Mouse (Mus musculus) adrenal gland, postnatal 25 days (tissue): ENCODE measurements around the gene Zmym2. TPM values are rescaled to one million over a fixed set of nuclear protein-coding genes. Genes with fewer than 3 reads are reported as not detected.
"Not testable (repeated sequence)": the region's sequence is repeated elsewhere in the genome, so short reads cannot be mapped to it uniquely, and the experiment has no call there.

ENCODE experiments used
- DNase-seq: peaks from one replicate; pipeline ENCODE4 v3.0.0; 2021; ENCODE audit warnings: mixed read lengths
- long read RNA-seq: library from polyadenylated mRNA; stranded (forward); transcript quantifications from one replicate; pipeline ENCODE4 v2.0.0, GENCODE M21; 2021
- total RNA-seq: library from RNA; stranded (reverse); gene quantifications from 2 replicates; pipeline ENCODE4 v1.2.3, GENCODE M21; 2021

Gene Zmym2
- 59.4 and 65.4 TPM in 2 replicates for total RNA-seq
- long read RNA-seq, full-length matches to known transcripts, result 1 of 16 reads
- long read RNA-seq, partial matches to known transcripts, result 9 of 16 reads
- long read RNA-seq, other reads (novel, unspliced or antisense), result 6 of 16 reads

- DNase-seq, result peak; percentile 67
Measured at GRCm38 (mm10) chr14:56886594-56887513, at the start of gene Zmym2. Gene Zmym2 (plus strand): TSS chr14:56886653.

GRCm38 (mm10) chr14:56844033-56844432 is 42.4 kb upstream of the Zmym2 start:
- no peak for DNase-seq

- no peak for DNase-seq
Measured at GRCm38 (mm10) chr14:56844507-56844906, 41.9 kb upstream of the Zmym2 start.

GRCm38 (mm10) chr14:56848322-56848721 is 38.1 kb upstream of the Zmym2 start:
- no peak for DNase-seq

- no peak for DNase-seq
Measured at GRCm38 (mm10) chr14:56849681-56850080, 36.8 kb upstream of the Zmym2 start.

GRCm38 (mm10) chr14:56864041-56864440 is 22.4 kb upstream of the Zmym2 start:
- no peak for DNase-seq

- DNase-seq, result no peak
Measured at GRCm38 (mm10) chr14:56864641-56865040, 21.8 kb upstream of the Zmym2 start.

GRCm38 (mm10) chr14:56865112-56865511 is 21.3 kb upstream of the Zmym2 start:
- not testable (repeated sequence) for DNase-seq

GRCm38 (mm10) chr14:56873525-56873924 is 12.9 kb upstream of the Zmym2 start:
- DNase-seq, result no peak

GRCm38 (mm10) chr14:56875586-56876159 is 10.8 kb upstream of the Zmym2 start:
- no peak for DNase-seq

GRCm38 (mm10) chr14:56881271-56881670 is 5.2 kb upstream of the Zmym2 start:
- no peak for DNase-seq

GRCm38 (mm10) chr14:56883431-56883830 is 3.0 kb upstream of the Zmym2 start:
- no peak for DNase-seq

- peak; percentile 60 for DNase-seq
Measured at GRCm38 (mm10) chr14:56885308-56885771, 1.1 kb upstream of the Zmym2 start.

- peak; percentile 89 for DNase-seq
Measured at GRCm38 (mm10) chr14:56885986-56886593, 363 bp upstream of the Zmym2 start.

- no peak for DNase-seq
Measured at GRCm38 (mm10) chr14:56887514-56887880, 1.0 kb downstream of the Zmym2 start.

GRCm38 (mm10) chr14:56887887-56888286 is 1.4 kb downstream of the Zmym2 start:
- peak; percentile 62 for DNase-seq

GRCm38 (mm10) chr14:56888416-56888815 is 2.0 kb downstream of the Zmym2 start:
- DNase-seq, result no peak

GRCm38 (mm10) chr14:56894417-56894816 is 8.0 kb downstream of the Zmym2 start:
- no peak for DNase-seq

GRCm38 (mm10) chr14:56896521-56896920 is 10.1 kb downstream of the Zmym2 start:
- DNase-seq, result no peak

- no peak for DNase-seq
Measured at GRCm38 (mm10) chr14:56897475-56897874, 11.0 kb downstream of the Zmym2 start.

GRCm38 (mm10) chr14:56899656-56900055 is 13.2 kb downstream of the Zmym2 start:
- DNase-seq, result no peak

- DNase-seq, result no peak
Measured at GRCm38 (mm10) chr14:56903039-56903438, 16.6 kb downstream of the Zmym2 start.

- DNase-seq, result no peak
Measured at GRCm38 (mm10) chr14:56905696-56906095, 19.2 kb downstream of the Zmym2 start.
